Mouse (Mus musculus) stomach, postnatal 0 days (tissue): Measurements from ENCODE around the gene 6330409D20Rik. TPM values are rescaled to one million over a fixed set of nuclear protein-coding genes. Genes with fewer than 3 reads are reported as not detected.

ENCODE experiments used
- ATAC-seq: fragments of 200-750 bp; cut with Nextera tagmentation; 2 replicates; pipeline ENCODE4 v1.8.0; 2017; ENCODE audit not compliant: low FRiP score, low TSS enrichment
- DNase-seq: peaks from one replicate; pipeline ENCODE4 v3.0.0-alpha.2; 2016; ENCODE audit warnings: low spot score
- H3K27ac ChIP-seq: fragments of 300-500 bp; sonication (generic); replicated peaks from 2 replicates; pipeline ENCODE4 v1.5.1; 2014; ENCODE audit warnings: mild to moderate bottlenecking, control low read depth
- H3K27me3 ChIP-seq: fragments of 300-500 bp; sonication (generic); 2 replicates; pipeline ENCODE4 v1.6.1; 2014; ENCODE audit warnings: low read length; ENCODE audit not compliant: control insufficient read depth, insufficient read depth
- H3K36me3 ChIP-seq: fragments of 300-500 bp; sonication (generic); 2 replicates; pipeline ENCODE4 v1.6.1; 2014; ENCODE audit warnings: low read length, mixed read lengths; ENCODE audit not compliant: control insufficient read depth, insufficient read depth
- H3K4me1 ChIP-seq: fragments of 300-500 bp; sonication (generic); replicated peaks from 2 replicates; pipeline ENCODE4 v1.6.1; 2014; ENCODE audit warnings: antibody characterized with exemption; ENCODE audit not compliant: control insufficient read depth, insufficient read depth
- H3K4me2 ChIP-seq: fragments of 300-500 bp; sonication (generic); replicated peaks from 2 replicates; pipeline ENCODE4 v1.6.1; 2014; ENCODE audit warnings: low read depth, mild to moderate bottlenecking, control low read depth, moderate library complexity
- H3K4me3 ChIP-seq: fragments of 300-500 bp; sonication (generic); 2 replicates; pipeline ENCODE4 v1.5.1; 2014; ENCODE audit warnings: low read depth, low read length, control low read depth
- H3K9ac ChIP-seq: fragments of 300-500 bp; sonication (generic); 2 replicates; pipeline ENCODE4 v1.6.1; 2014; ENCODE audit warnings: mild to moderate bottlenecking, low read length, control low read depth, mixed read lengths
- H3K9me3 ChIP-seq: fragments of 300-500 bp; sonication (generic); 2 replicates; pipeline ENCODE4 v1.6.1; 2016; ENCODE audit warnings: low read length; ENCODE audit not compliant: control insufficient read depth
- CTCF ChIP-seq: IDR thresholded peaks from 2 replicates; pipeline ENCODE4 v1.5.1; 2016; ENCODE audit warnings: antibody characterized with exemption, low read depth, mild to moderate bottlenecking, moderate library complexity
- EP300 ChIP-seq: optimal IDR thresholded peaks from 2 replicates; pipeline ENCODE3; 2016; ENCODE audit warnings: antibody characterized with exemption
- WGBS: fragments of 180-500 bp; shearing (Covaris S2); extraction: QIAGEN DNeasy Blood & Tissue Kit; methylation state at CpG from one replicate; pipeline ENCODE4 v1.1.7; 2014; 5-methylcytosine and 5-hydroxymethylcytosine counted together
- polyA plus RNA-seq: library from polyadenylated mRNA; unstranded; fragments of >200 nt; fragmentation: Nextera tagmentation; extraction: Ambion mirVana; gene quantifications from 2 replicates; pipeline ENCODE4 v1.2.1, GENCODE M21; 2015

6330409D20Rik gene
- polyA plus RNA-seq, 1 experiment from 2014 or later: not detected

DNA sequence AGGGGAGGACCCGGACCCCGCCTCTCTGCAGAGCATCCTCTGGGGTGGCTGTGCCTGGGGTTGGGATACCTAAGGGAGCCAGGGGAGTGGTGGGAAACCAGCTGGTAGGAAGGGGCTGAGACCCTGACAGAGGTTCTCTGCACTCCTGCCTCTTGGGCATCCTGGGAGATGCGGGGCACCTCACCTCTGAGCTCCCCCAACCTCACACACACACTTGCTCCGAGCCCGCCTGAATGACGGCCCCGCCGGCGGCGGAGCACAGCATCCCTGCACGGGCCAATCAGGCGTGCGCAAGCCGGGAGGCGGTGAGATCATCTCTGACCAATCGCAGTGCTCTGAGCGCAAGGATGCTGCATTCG lies 1.3 kb upstream of the 6330409D20Rik start:
- Histone ChIP-seq H3K4me1 (peaks cover 6% of the 10 kb centered on the region; the same call in 1 of the 2 replicates), H3K4me3 (peak overlapping the region; percentile 44), H3K4me2 (no peak overlapping the region; the same call in 1 of the 2 replicates), H3K27ac (no peak overlapping the region), H3K9ac (no peak overlapping the region), H3K9me3 (no peaks in the 10 kb centered on the region), H3K27me3 (peaks cover 8% of the 10 kb centered on the region; the same call in 1 of the 2 replicates), H3K36me3 (no peaks in the 10 kb centered on the region)
- WGBS: 16% methylated on average over 18 of the region's 18 CpGs
- TF ChIP-seq EP300: no peak
- ATAC-seq (peak; percentile 34; the same call in 1 of the 2 replicates), DNase-seq (no peak)

DNA sequence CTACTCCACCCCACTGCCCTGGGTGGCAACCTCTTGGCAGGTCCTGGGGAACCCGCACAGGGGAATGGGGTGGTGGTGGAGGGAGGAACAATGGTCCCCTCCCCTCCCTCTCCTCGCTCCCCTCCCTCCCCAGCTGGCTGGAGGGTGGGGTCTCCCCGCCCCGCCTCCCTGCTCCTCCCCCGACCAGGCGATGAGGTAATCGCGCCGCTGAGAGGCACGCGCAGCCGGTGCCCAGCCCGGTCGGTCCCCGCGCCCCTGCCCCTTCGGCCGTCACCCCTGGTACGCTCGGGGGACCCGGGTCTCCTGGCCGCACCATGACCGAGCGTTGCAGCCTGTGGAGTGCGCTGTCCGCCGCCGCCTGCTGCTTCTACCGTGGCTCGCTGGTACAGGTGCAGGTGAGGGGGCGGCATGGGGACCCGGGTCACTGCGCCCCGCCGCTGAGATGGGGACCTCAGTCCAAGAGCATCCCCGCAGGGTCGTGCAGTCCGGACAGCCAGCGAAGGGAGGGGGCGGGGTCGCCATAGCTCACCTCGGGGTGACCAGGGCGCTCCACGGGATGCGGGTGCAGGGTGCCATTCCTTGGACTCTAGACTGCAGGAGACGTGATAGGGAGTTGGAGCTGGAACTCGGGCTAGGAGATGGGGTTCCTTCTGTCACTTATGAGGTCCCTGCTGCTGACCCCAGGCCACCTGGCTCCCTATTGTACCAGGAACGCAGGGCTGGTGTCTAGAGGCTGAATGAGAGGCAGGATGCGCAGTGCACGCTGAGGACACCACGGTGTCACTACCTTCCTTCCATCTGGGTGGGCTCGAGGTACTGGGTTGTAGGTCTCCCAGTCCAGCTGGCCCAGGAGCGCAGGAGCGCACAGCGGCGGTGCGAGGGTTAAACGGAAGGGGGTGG lies 707 bp upstream of the 6330409D20Rik start:
- DNase-seq (peak; percentile 49), ATAC-seq (peak; percentile 38)
- H3K4me3 ChIP-seq: peak overlapping the region; percentile 44
- 7% methylated on average over 51 of the region's 58 CpGs for WGBS
- H3K36me3 ChIP-seq: no peaks in the 10 kb centered on the region
- TF ChIP-seq EP300 (no peak), CTCF (no peak)
- peak overlapping the region; percentile 48 for H3K9ac ChIP-seq
- peaks cover 8% of the 10 kb centered on the region; the same call in 1 of the 2 replicates for H3K27me3 ChIP-seq
- H3K4me1 ChIP-seq: peaks cover 6% of the 10 kb centered on the region; the same call in 1 of the 2 replicates
- peak overlapping the region; percentile 78 for H3K4me2 ChIP-seq
- no peak overlapping the region for H3K27ac ChIP-seq
- no peaks in the 10 kb centered on the region for H3K9me3 ChIP-seq

DNA sequence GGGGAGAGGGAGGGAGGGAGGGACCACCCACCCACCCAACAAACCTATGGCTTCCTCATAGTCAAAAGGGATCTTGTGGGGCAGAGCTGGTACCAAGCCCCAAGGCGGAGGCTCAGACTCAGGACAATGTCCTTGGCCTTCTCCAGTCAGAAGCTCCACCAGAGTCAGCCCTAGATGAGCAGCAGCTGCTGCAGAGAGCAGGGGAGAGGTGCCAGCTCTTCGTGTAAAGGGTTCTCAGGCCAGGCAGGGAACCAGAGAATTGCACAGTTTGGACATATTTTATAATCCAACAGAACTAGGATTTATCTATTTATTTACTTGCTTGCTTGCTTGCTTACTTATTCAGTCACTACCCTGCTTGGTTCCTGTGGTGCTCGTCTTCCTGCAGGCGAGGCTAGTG lies 1.5 kb downstream of the 6330409D20Rik start:
- 61% methylated on average over 4 of the region's 4 CpGs for WGBS
- DNase-seq: no peak
- TF ChIP-seq CTCF (no peak), EP300 (no peak)
- no peak overlapping the region for H3K4me2 ChIP-seq
- H3K27me3 ChIP-seq: peaks cover 8% of the 10 kb centered on the region; the same call in 1 of the 2 replicates
- no peak overlapping the region for H3K9ac ChIP-seq
- H3K27ac ChIP-seq: no peak overlapping the region
- H3K36me3 ChIP-seq: no peaks in the 10 kb centered on the region
- no peak for ATAC-seq
- peaks cover 6% of the 10 kb centered on the region; the same call in 1 of the 2 replicates for H3K4me1 ChIP-seq
- no peak overlapping the region for H3K4me3 ChIP-seq
- no peaks in the 10 kb centered on the region for H3K9me3 ChIP-seq

DNA sequence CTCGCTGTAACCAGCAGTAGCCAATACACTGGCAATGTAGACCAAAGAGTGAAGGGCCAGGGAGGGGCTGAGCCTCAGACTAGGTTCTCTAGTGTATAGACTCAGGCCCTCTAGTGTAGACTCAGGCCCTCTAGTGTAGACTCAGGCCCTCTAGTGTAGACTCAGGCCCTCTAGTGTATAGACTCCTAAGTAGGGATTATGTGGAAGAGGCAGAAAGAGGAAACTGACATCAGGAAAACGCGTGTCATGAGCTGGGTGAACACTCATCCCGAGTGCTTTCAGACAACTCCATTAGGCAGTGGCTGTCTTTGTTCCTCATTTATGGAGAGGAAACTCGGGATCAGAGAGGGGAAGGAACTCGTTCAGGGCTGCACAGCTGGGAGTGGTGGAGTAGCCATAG lies 3.8 kb downstream of the 6330409D20Rik start:
- H3K36me3 ChIP-seq: no peaks in the 10 kb centered on the region
- no peaks in the 10 kb centered on the region for H3K9me3 ChIP-seq
- no peak overlapping the region for H3K4me3 ChIP-seq
- no peak overlapping the region for H3K27ac ChIP-seq
- H3K27me3 ChIP-seq: peaks cover 3% of the 10 kb centered on the region; the same call in 1 of the 2 replicates
- H3K4me2 ChIP-seq: no peak overlapping the region
- H3K9ac ChIP-seq: no peak overlapping the region
- peaks cover 6% of the 10 kb centered on the region; the same call in 1 of the 2 replicates for H3K4me1 ChIP-seq
- TF ChIP-seq EP300 (no peak), CTCF (no peak)
- ATAC-seq: no peak
- WGBS: 52% methylated on average over 6 of the region's 6 CpGs
- no peak for DNase-seq

DNA sequence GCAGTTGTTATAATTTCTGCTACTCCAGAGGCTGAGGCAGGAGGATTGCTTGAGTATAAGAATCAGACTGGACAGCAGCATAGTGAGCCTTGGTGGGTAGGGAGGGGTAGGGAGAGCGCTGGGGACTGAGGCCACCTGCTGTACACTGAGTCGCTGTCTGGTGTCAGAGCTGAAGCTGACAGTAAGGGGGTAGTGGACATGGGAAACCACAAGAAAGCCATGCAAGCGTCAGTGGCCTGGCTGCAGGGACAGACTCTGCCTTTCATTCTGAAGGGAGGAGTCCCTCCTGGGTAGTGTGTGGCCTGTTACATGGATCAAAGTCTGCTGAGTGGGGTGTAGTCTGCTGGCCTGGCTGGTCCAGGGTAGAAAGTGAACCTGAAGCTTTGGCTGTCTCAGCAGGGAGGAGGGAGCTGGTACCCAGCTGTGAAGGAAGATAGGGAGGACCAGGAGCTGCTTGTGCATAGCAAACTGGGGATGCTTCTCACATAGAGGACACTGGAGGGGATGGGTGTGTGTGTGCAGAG lies 4.4 kb downstream of the 6330409D20Rik start:
- WGBS: 56% methylated on average over 3 of the region's 3 CpGs
- TF ChIP-seq CTCF: no peak
- no peak for TF ChIP-seq EP300
- H3K27me3 ChIP-seq: no peaks in the 10 kb centered on the region
- H3K4me3 ChIP-seq: no peak overlapping the region
- no peak overlapping the region for H3K4me2 ChIP-seq
- no peaks in the 10 kb centered on the region for H3K36me3 ChIP-seq
- no peak overlapping the region for H3K27ac ChIP-seq
- peaks cover 5% of the 10 kb centered on the region; the same call in 1 of the 2 replicates for H3K4me1 ChIP-seq
- ATAC-seq: peak; percentile 45; the same call in 1 of the 2 replicates
- no peak overlapping the region for H3K9ac ChIP-seq
- no peak for DNase-seq
- no peaks in the 10 kb centered on the region for H3K9me3 ChIP-seq

DNA sequence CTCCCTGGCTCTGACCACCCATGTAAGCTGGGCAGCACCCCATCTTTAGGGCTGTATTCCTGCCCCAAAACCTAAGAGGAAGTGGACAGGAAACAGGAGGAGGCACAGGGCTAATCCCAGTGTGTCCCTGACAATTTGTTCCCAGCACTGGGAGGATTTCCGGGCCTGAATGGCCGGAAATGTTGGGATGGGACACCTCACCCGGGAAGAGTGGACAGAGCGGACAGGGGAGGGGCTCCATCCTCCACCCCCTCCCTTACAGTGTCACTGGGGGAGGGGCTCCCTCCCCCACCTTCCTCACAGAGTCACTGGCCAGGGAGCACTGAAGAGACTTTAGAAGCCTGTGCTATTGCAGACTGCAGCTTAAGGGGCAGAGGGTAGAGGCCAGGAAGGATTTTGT lies 5.9 kb downstream of the 6330409D20Rik start:
- H3K27ac ChIP-seq: no peak overlapping the region
- 59% methylated on average over 4 of the region's 4 CpGs for whole genome bisulfite sequencing

More for the DNA sequence above, 5.9 kb downstream of the 6330409D20Rik start:
- Histone ChIP-seq H3K9me3 (no peaks in the 10 kb centered on the region), H3K27me3 (no peaks in the 10 kb centered on the region), H3K4me3 (no peak overlapping the region), H3K9ac (no peak overlapping the region), H3K4me1 (no peaks in the 10 kb centered on the region), H3K4me2 (no peak overlapping the region), H3K36me3 (no peaks in the 10 kb centered on the region)
- no peak for ATAC-seq
- DNase-seq: no peak
- TF ChIP-seq EP300 (no peak), CTCF (no peak)
